Comparison of ENCODE assay signal across 12 mouse cellular contexts in genomic region chr6:142989495-142989894, GRCm38 (mm10). TPM values are rescaled to one million over a fixed set of nuclear protein-coding genes. Genes with fewer than 3 reads are reported as not detected.
DNase-seq lines count a peak whose midpoint lies in the region; ATAC-seq lines count a peak whose summit lies in the region.
"Had no signal": no experiment of that assay in that cellular context is flagged by ENCODE, and none has a peak within 500 bp of the region (broad histone marks: within the 10 kb centered on the region; RNA-seq: fewer than 3 reads in every experiment).

No protein-coding gene starts in this region.

- WGBS in intestine, embryonic 14.5 days = 85% methylated on average over 13 of the region's 13 CpGs
- 78% methylated on average over 13 of the region's 13 CpGs for WGBS in intestine, embryonic 15.5 days

- no peak for ATAC-seq in intestine, embryonic 14.5 days (replicated peaks; ENCODE audit: low FRiP score, low TSS enrichment, low read depth)
- no peak for ATAC-seq in intestine, embryonic 15.5 days
- ATAC-seq in megakaryocyte progenitor cell, adult 5-6 weeks (replicated peaks; ENCODE audit: poor library complexity) = peak; percentile 79
- ATAC-seq: hindbrain, embryonic 16.5 days had no signal

- no peaks in the 10 kb centered on the region for H3K36me3 ChIP-seq in intestine, embryonic 14.5 days (ENCODE audit: control insufficient read depth, insufficient read depth, low read length)
- no peaks in the 10 kb centered on the region for H3K36me3 ChIP-seq in intestine, embryonic 15.5 days
- H3K36me3 ChIP-seq: forebrain, embryonic 10.5 days; midbrain, embryonic 10.5 days had no signal

- peak; percentile 48 for DNase-seq in intestine, embryonic 14.5 days (ENCODE audit: low spot score)
- DNase-seq in CD4-positive helper T cell, adult 2 months (ENCODE audit: low read depth, low spot score) = peak; percentile 16
- peak; percentile 72 for DNase-seq in R1 (ENCODE audit: low read depth, low spot score)
- no peak for DNase-seq in embryo, embryonic 10 days (ENCODE audit: low spot score)
- no peak for DNase-seq in right cerebral cortex, postnatal 36 days (ENCODE audit: low spot score in 2 of 2)
- DNase-seq in ovary, postnatal 10 days (ENCODE audit: low spot score) = no peak
- DNase-seq: adrenal gland, adult 8-10 months had no signal

- H3K27me3 ChIP-seq in intestine, embryonic 14.5 days (replicated peaks; ENCODE audit: control insufficient read depth, insufficient read depth, low read length) = no peaks in the 10 kb centered on the region
- H3K27me3 ChIP-seq in intestine, embryonic 15.5 days (replicated peaks) = no peaks in the 10 kb centered on the region

- no peak overlapping the region for H3K9ac ChIP-seq in intestine, embryonic 14.5 days (ENCODE audit: low read length)
- H3K9ac ChIP-seq in intestine, embryonic 15.5 days = no peak overlapping the region

- H3K27ac ChIP-seq in intestine, embryonic 14.5 days (ENCODE audit: low read depth) = no peak overlapping the region
- H3K27ac ChIP-seq in intestine, embryonic 15.5 days = no peak overlapping the region
- H3K27ac ChIP-seq: forebrain, embryonic 10.5 days; midbrain, embryonic 10.5 days had no signal

- peaks cover 7% of the 10 kb centered on the region for H3K4me1 ChIP-seq in intestine, embryonic 14.5 days (replicated peaks; ENCODE audit: control insufficient read depth, insufficient read depth, low read length)
- H3K4me1 ChIP-seq in intestine, embryonic 15.5 days (replicated peaks) = no peaks in the 10 kb centered on the region; the same call in 1 of the 2 replicates

- no peaks in the 10 kb centered on the region for H3K9me3 ChIP-seq in intestine, embryonic 14.5 days (ENCODE audit: control insufficient read depth, low read length)
- no peaks in the 10 kb centered on the region for H3K9me3 ChIP-seq in intestine, embryonic 15.5 days
- H3K9me3 ChIP-seq: forebrain, embryonic 10.5 days; midbrain, embryonic 10.5 days had no signal

- no peak overlapping the region for H3K4me2 ChIP-seq in intestine, embryonic 14.5 days (ENCODE audit: low read length)
- no peak overlapping the region for H3K4me2 ChIP-seq in intestine, embryonic 15.5 days (replicated peaks)

- no peak overlapping the region for H3K4me3 ChIP-seq in intestine, embryonic 14.5 days (ENCODE audit: low read depth, low read length)
- H3K4me3 ChIP-seq in intestine, embryonic 15.5 days (replicated peaks) = no peak overlapping the region
- H3K4me3 ChIP-seq: forebrain, embryonic 10.5 days; midbrain, embryonic 10.5 days had no signal

RNA-seq across cellular contexts. Expression of gene St8sia1, which starts 25.2 kb away (rescaled TPM):
- polyA plus RNA-seq in intestine, embryonic 14.5 days (2014; fragmentation: Nextera tagmentation; extraction: Ambion mirVana) = 1.8 and 2.3 TPM in 2 replicates
- 1.3 and 1.6 TPM in 2 replicates for polyA plus RNA-seq in intestine, embryonic 15.5 days (2015; fragmentation: Nextera tagmentation; extraction: Ambion mirVana)
- 0.07 TPM in 1 of 2 replicates, not detected in the other for total RNA-seq in megakaryocyte progenitor cell, adult 5-6 weeks (2015)
- total RNA-seq in megakaryocyte progenitor cell, adult 5-6 weeks (2017) = 0.14 TPM in 1 of 2 replicates, not detected in the other

Comparison
In these comparisons a context has a peak if more than half of its experiments do, and no peak if none do; other contexts are left out.
1. DNase-seq: peak in intestine, embryonic 14.5 days (single experiment), CD4-positive helper T cell, adult 2 months (single experiment) and R1 (single experiment); none in embryo, embryonic 10 days (single experiment), right cerebral cortex, postnatal 36 days (0 of 2) and ovary, postnatal 10 days (single experiment).